Mouse (Mus musculus) intestine, embryonic 16.5 days (tissue): ENCODE data around the gene Parp1. TPM values are rescaled to one million over a fixed set of nuclear protein-coding genes. Genes with fewer than 3 reads are reported as not detected.

Experiments used
- ATAC-seq: fragments of 200-750 bp; cut with Nextera tagmentation; 2 replicates; pipeline ENCODE4 v1.8.0; 2017; ENCODE audit warnings: moderate TSS enrichment, moderate library complexity
- H3K27ac ChIP-seq: fragments of 300-500 bp; sonication (generic); 2 replicates; pipeline ENCODE4 v1.5.1; 2014; ENCODE audit warnings: mild to moderate bottlenecking, low read length
- H3K27me3 ChIP-seq: fragments of 300-500 bp; sonication (generic); replicated peaks from 2 replicates; pipeline ENCODE4 v1.6.1; 2014; ENCODE audit warnings: low read length, control low read depth, mixed read lengths; ENCODE audit not compliant: control insufficient read depth, insufficient read depth
- H3K36me3 ChIP-seq: fragments of 300-500 bp; sonication (generic); 2 replicates; pipeline ENCODE4 v1.6.1; 2014; ENCODE audit warnings: low read length, control low read depth; ENCODE audit not compliant: control insufficient read depth, insufficient read depth
- H3K4me1 ChIP-seq: fragments of 300-500 bp; sonication (generic); 2 replicates; pipeline ENCODE4 v1.6.1; 2014; ENCODE audit warnings: low read length, control low read depth, mixed read lengths; ENCODE audit not compliant: control insufficient read depth, insufficient read depth
- H3K4me2 ChIP-seq: fragments of 300-500 bp; sonication (generic); 2 replicates; pipeline ENCODE4 v1.6.1; 2014; ENCODE audit warnings: low read depth, low read length, control low read depth
- H3K4me3 ChIP-seq: fragments of 300-500 bp; sonication (generic); 2 replicates; pipeline ENCODE4 v1.5.1; 2014; ENCODE audit warnings: mild to moderate bottlenecking, low read length
- H3K9ac ChIP-seq: fragments of 300-500 bp; sonication (generic); 2 replicates; pipeline ENCODE4 v1.6.1; 2014; ENCODE audit warnings: low read depth, low read length
- H3K9me3 ChIP-seq: fragments of 300-500 bp; sonication (generic); 2 replicates; pipeline ENCODE4 v1.6.1; 2016; ENCODE audit warnings: low read length, control low read depth; ENCODE audit not compliant: control insufficient read depth
- WGBS: fragments of 180-500 bp; shearing (Covaris S2); extraction: QIAGEN DNeasy Blood & Tissue Kit; methylation state at CpG from one replicate; pipeline ENCODE4 v1.1.7; 2014; 5-methylcytosine and 5-hydroxymethylcytosine counted together
- polyA plus RNA-seq: library from polyadenylated mRNA; unstranded; fragments of >200 nt; fragmentation: Nextera tagmentation; extraction: Ambion mirVana; gene quantifications from 2 replicates; pipeline ENCODE4 v1.2.1, GENCODE M21; 2015

Gene Parp1
- 90.2 and 93.8 TPM in 2 replicates for polyA plus RNA-seq

DNA sequence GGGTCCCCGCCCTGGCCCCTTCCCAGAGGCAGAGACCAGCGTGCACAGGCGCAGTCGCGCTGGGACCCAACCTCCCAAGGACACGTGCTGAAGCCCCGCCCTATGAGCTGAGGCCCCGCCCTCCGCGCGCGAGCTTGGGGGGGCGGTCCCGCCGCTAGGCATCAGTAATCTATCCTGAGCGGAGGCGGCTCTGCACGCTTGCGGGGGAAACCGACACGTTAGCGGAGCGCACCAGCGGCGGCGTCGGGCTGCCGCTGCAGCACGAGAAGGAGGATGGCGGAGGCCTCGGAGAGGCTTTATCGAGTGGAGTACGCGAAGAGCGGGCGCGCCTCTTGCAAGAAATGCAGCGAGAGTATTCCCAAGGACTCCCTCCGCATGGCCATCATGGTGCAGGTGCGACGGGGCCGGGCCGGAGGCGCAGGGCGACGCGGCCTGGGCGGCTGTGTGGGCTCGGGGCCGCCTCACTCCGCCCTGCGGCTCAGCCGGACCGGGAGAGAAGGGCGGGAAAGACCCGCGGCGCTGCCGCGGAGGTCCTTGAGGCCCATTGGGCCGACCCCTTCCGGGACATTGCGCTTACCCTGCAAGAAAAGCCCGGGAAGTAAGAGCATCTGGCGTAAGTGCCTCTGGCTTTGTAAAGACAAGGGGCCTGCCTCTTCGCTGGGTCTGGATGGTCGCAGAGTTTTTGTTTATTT lies at the start of gene Parp1:
Parp1 (plus strand) TSS at position 164 of the 692 bp plus-strand sequence.
- peaks cover 3% of the 10 kb centered on the region; the same call in 1 of the 2 replicates for H3K36me3 ChIP-seq

DNA sequence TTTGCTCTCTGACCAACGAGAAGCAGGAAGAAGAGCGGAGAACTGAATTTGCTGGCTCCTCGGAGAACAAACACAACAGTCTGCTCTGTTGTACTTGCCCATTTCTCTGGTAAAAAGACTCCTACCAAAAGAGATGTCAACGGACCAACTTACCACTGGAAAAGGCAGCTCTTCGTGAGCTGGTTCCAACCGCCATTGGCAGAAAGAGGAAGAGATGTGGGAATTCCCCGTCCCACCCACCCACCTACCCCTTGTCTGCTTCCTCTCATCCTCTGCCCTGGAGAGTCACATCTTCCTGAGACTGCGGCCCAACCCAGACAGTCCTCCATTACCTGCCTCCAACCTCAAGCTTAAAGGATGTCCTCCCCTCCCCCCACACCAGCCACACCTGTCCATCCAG lies 49.2 kb upstream of the Parp1 start:
- Histone ChIP-seq H3K27ac (no peak overlapping the region), H3K36me3 (no peaks in the 10 kb centered on the region)
- 88% methylated on average over 8 of the region's 8 CpGs for WGBS

More for the DNA sequence above, at the start of gene Parp1:
- Histone ChIP-seq H3K4me3 (peak within 1 kb of the TSS; percentile 97), H3K9ac (peak within 1 kb of the TSS; percentile 91), H3K4me2 (peak within 1 kb of the TSS; percentile 72), H3K9me3 (no peaks in the 10 kb centered on the region), H3K27me3 (0 out of 2 replicates have a peak, but pooled peaks cover under 1% of the 10 kb centered on the region), H3K4me1 (peaks cover 17% of the 10 kb centered on the region), H3K27ac (peak within 1 kb of the TSS; percentile 92)
- under 1% methylated on average over 67 of the region's 67 CpGs for WGBS
- peak; percentile 97 for ATAC-seq

DNA sequence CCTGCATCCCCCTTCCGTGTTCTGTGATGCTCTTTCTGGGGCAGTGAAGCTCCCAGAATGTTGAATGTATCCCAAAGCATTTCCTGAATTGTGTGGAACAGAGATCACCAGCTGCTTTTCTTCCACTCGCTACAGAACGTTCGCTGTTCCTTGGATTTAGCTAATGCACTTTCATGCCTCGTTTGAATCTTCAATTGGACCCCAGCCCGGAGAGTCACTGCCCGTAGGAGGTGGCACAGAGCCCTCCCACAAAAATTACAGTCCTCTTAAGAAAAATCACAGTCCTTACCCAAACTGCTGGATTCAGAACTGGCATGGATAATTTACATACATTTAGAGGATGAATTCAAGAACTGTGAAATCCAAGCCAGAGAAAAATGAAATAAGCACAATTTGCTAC lies 48.5 kb upstream of the Parp1 start:
- 40% methylated on average over 7 of the region's 7 CpGs for WGBS
- H3K4me3 ChIP-seq = no peak overlapping the region
- no peak overlapping the region for H3K27ac ChIP-seq
- H3K27me3 ChIP-seq = no peaks in the 10 kb centered on the region
- H3K9ac ChIP-seq = no peak overlapping the region
- H3K9me3 ChIP-seq = no peaks in the 10 kb centered on the region
- no peak for ATAC-seq
- 0 out of 2 replicates have a peak, but pooled peaks cover 3% of the 10 kb centered on the region for H3K4me1 ChIP-seq
- no peak overlapping the region for H3K4me2 ChIP-seq
- no peaks in the 10 kb centered on the region for H3K36me3 ChIP-seq

More for the DNA sequence above, 49.2 kb upstream of the Parp1 start:
- Histone ChIP-seq H3K27me3 (no peaks in the 10 kb centered on the region), H3K9me3 (no peaks in the 10 kb centered on the region), H3K9ac (no peak overlapping the region), H3K4me1 (0 out of 2 replicates have a peak, but pooled peaks cover 3% of the 10 kb centered on the region), H3K4me2 (no peak overlapping the region), H3K4me3 (no peak overlapping the region)
- ATAC-seq = no peak

DNA sequence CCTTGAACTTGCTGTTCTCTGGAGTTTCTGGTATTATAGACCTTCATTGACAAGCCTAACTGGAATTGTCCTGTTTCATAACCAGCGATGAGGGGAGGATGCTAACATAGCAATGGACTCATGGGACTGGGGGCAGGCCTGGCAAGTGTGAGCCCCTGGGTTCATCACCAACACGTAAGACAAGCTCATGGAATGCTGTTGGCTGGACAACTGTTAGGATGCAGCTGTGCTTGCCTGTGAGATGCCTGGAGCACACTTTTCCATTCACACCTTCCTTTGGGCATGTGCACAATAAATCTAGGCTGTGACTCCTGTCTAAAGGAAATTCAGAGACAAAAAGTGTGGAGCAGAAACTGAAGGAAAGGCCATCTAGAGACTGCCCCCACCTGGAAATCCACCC lies 45.4 kb upstream of the Parp1 start:
- no peak for ATAC-seq
- no peak overlapping the region for H3K4me2 ChIP-seq
- no peak overlapping the region for H3K4me3 ChIP-seq
- H3K27me3 ChIP-seq = no peaks in the 10 kb centered on the region
- no peaks in the 10 kb centered on the region for H3K36me3 ChIP-seq
- 91% methylated on average over 2 of the region's 2 CpGs for WGBS
- no peaks in the 10 kb centered on the region for H3K9me3 ChIP-seq
- no peak overlapping the region for H3K27ac ChIP-seq
- H3K9ac ChIP-seq = no peak overlapping the region
- H3K4me1 ChIP-seq = 0 out of 2 replicates have a peak, but pooled peaks cover 3% of the 10 kb centered on the region

DNA sequence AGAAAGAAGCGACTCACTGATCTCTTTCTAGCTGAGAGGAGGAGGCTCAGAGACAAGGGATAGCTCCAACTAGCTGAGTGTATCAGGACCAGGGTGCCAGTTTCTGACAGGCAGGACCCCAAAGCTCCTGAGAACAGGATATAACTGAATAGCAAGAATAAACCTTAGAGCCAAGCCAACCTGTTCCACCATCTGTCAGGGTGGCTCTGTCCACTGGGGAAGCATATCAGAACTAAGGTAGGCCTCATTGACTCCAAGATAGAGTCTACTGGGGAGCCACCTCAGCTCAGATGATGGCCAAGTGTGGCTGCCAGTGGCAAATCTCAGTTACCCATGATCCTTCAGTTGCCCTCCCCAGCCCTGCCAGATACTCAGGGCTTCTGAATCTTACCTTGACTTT lies 43.4 kb upstream of the Parp1 start:
- Histone ChIP-seq H3K4me1 (0 out of 2 replicates have a peak, but pooled peaks cover 3% of the 10 kb centered on the region), H3K9ac (no peak overlapping the region)
- no peak for ATAC-seq

DNA sequence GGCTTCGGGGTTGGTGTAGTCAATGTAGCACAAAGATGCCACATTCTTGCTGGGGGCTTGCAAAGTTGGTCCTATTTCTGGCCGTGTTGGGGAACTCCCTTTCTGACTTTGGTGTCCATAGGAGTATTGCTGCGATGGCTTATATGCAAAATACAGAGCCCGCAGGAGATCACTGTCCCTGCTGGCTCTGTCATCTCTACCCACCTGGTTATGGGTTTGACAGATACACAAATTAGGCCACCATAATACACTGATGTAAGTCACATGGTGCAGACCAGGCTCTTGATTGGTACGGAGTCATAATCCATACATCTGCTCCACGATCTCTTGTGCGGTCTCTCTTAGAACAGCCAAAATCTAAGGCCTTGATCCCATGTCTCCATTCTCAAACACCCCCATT lies 38.9 kb upstream of the Parp1 start:
- Histone ChIP-seq H3K27me3 (no peaks in the 10 kb centered on the region), H3K9me3 (peaks cover 5% of the 10 kb centered on the region; the same call in 1 of the 2 replicates), H3K9ac (no peak overlapping the region), H3K4me1 (no peaks in the 10 kb centered on the region), H3K27ac (no peak overlapping the region), H3K36me3 (no peaks in the 10 kb centered on the region), H3K4me3 (no peak overlapping the region), H3K4me2 (no peak overlapping the region)
- ATAC-seq = no peak
- 92% methylated on average over 7 of the region's 7 CpGs for WGBS

More for the DNA sequence above, 43.4 kb upstream of the Parp1 start:
- Histone ChIP-seq H3K36me3 (no peaks in the 10 kb centered on the region), H3K27me3 (no peaks in the 10 kb centered on the region), H3K27ac (no peak overlapping the region), H3K4me3 (no peak overlapping the region), H3K9me3 (no peaks in the 10 kb centered on the region), H3K4me2 (no peak overlapping the region)
- WGBS = 78% methylated on average over 1 of the region's 1 CpGs

DNA sequence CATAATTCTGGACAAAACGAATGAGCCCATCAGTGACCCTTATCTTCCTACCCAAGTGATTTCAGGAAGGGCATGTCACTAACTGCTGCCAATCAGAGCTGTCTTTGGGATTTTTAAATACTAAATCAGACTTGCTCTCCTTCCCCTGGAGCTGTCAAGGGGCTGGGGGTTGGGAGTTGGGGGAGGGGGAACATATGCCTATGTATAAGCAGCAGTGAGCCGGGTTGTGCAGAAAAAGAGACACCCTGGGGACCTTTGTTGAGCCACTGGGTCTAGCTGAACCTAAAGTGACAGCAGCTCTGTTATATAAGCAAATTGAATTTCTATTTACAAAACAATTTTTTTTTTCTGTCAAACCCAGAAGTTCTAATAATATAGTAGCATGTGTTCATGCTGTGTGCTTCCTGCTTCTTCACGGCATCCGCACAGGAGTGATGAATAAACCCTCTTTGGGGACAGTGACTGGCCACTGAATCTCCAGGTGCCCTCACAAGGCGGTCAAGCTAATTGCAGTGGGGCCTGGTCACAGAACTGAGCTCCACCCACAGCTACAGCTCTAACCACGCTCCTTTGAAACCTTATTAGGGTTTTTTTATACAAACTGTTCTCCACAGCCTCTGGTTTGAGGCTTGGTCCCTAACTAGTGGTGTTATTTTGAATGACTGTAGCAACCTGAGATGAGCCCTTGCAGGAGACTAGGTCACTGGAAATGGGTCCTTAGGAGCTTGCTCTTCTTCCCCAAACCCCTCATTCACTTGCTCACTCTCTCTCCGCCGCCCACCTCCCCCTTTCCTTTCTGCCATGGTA lies 38.1 kb upstream of the Parp1 start:
- Histone ChIP-seq H3K4me1 (no peaks in the 10 kb centered on the region), H3K36me3 (no peaks in the 10 kb centered on the region), H3K4me3 (no peak overlapping the region), H3K9ac (no peak overlapping the region), H3K27me3 (no peaks in the 10 kb centered on the region), H3K4me2 (no peak overlapping the region), H3K27ac (no peak overlapping the region), H3K9me3 (peaks cover 5% of the 10 kb centered on the region; the same call in 1 of the 2 replicates)
- no peak for ATAC-seq
- WGBS = 60% methylated on average over 8 of the region's 8 CpGs

DNA sequence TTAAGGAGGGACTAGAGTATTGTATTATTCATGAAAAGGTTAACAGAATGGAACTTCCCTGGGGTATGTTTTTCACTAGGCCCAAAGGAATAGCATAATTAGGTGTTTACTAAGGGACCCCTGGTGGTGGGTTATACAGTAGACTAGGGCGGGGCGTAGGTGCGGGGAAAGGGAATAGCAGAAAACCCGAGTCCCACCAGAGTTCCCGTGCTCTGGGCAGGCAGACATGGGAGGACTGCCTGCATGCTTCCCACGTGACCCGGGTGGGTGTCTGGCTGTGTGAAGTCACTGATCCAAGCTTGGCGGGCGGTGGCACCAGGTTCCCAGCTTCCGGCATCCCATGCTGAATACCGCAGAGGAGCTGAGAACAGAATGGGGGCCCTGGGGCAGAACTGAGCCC lies 36.1 kb upstream of the Parp1 start:
- peaks cover 5% of the 10 kb centered on the region; the same call in 1 of the 2 replicates for H3K9me3 ChIP-seq
- 95% methylated on average over 11 of the region's 11 CpGs for WGBS
- H3K36me3 ChIP-seq = no peaks in the 10 kb centered on the region
- no peaks in the 10 kb centered on the region for H3K27me3 ChIP-seq
- no peak overlapping the region for H3K4me2 ChIP-seq
- H3K4me3 ChIP-seq = no peak overlapping the region
- ATAC-seq = no peak
- no peak overlapping the region for H3K9ac ChIP-seq
- no peaks in the 10 kb centered on the region for H3K4me1 ChIP-seq
- H3K27ac ChIP-seq = no peak overlapping the region

DNA sequence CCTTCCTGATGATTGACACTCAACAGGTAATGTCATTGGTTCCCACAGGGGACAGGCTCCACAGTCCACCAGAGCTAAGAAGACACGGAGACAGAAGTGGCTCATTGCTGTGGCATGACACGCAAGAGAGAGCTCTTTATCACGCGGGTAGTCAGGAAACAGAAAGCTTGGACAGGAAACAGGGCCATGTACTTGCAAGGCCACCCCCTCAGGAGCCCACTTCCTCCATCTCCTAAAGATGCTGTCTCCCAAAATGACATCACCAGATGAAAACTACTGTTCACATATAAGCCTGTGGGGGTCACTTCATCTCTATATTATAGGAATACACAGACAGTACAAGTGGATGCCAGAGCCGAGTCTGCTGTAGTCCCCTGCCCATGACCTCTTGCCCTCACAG lies 32.0 kb upstream of the Parp1 start:
- ATAC-seq = no peak
- Histone ChIP-seq H3K9me3 (peaks cover 5% of the 10 kb centered on the region; the same call in 1 of the 2 replicates), H3K27ac (no peak overlapping the region)

More for the DNA sequence above, 32.0 kb upstream of the Parp1 start:
- 56% methylated on average over 5 of the region's 5 CpGs for WGBS
- Histone ChIP-seq H3K36me3 (no peaks in the 10 kb centered on the region), H3K27me3 (no peaks in the 10 kb centered on the region), H3K4me2 (no peak overlapping the region), H3K4me3 (no peak overlapping the region), H3K9ac (no peak overlapping the region), H3K4me1 (no peaks in the 10 kb centered on the region; the same call in 1 of the 2 replicates)
